Mouse (Mus musculus) heart, embryonic 16.5 days (tissue): ENCODE measurements around the gene Gm10799. TPM values are rescaled to one million over a fixed set of nuclear protein-coding genes. Genes with fewer than 3 reads are reported as not detected.

Experiments used
- ATAC-seq: fragments of 200-750 bp; cut with Nextera tagmentation; replicated peaks from 2 replicates; pipeline ENCODE4 v1.8.0; 2017; ENCODE audit warnings: moderate number of reproducible peaks; ENCODE audit not compliant: insufficient read depth, low FRiP score; ENCODE audit errors: extremely low read depth
- H3K27ac ChIP-seq: fragments of 300-500 bp; sonication (generic); 2 replicates; pipeline ENCODE4 v1.5.1; 2014; ENCODE audit warnings: mild to moderate bottlenecking, low read length, control low read depth, moderate library complexity
- H3K27me3 ChIP-seq: fragments of 300-500 bp; sonication (generic); 2 replicates; pipeline ENCODE4 v1.6.1; 2014; ENCODE audit warnings: low read length, mixed read lengths; ENCODE audit not compliant: control insufficient read depth, insufficient read depth
- H3K36me3 ChIP-seq: fragments of 300-500 bp; sonication (generic); 2 replicates; pipeline ENCODE4 v1.6.1; 2014; ENCODE audit not compliant: control insufficient read depth, insufficient read depth
- H3K4me1 ChIP-seq: fragments of 300-500 bp; sonication (generic); 2 replicates; pipeline ENCODE4 v1.6.1; 2014; ENCODE audit warnings: low read length, mixed read lengths; ENCODE audit not compliant: control insufficient read depth, insufficient read depth
- H3K4me2 ChIP-seq: fragments of 300-500 bp; sonication (generic); 2 replicates; pipeline ENCODE4 v1.6.1; 2014; ENCODE audit warnings: low read depth, mild to moderate bottlenecking, control low read depth, low read length
- H3K4me3 ChIP-seq: fragments of 300-500 bp; sonication (generic); 2 replicates; pipeline ENCODE4 v1.5.1; 2014; ENCODE audit warnings: mild to moderate bottlenecking, control low read depth, low read length
- H3K9ac ChIP-seq: fragments of 300-500 bp; sonication (generic); 2 replicates; pipeline ENCODE4 v1.6.1; 2014; ENCODE audit warnings: low read length, control low read depth
- H3K9me3 ChIP-seq: fragments of 300-500 bp; sonication (generic); replicated peaks from 2 replicates; pipeline ENCODE4 v1.6.1; 2016; ENCODE audit warnings: low read length; ENCODE audit not compliant: control insufficient read depth
- WGBS: fragments of 180-500 bp; shearing (Covaris S2); extraction: QIAGEN DNeasy Blood & Tissue Kit; methylation state at CpG from one replicate; pipeline ENCODE4 v1.1.7; 2014; 5-methylcytosine and 5-hydroxymethylcytosine counted together
- polyA plus RNA-seq: library from polyadenylated mRNA; unstranded; fragments of >200 nt; fragmentation: Nextera tagmentation; extraction: Ambion mirVana; gene quantifications from 2 replicates; pipeline ENCODE4 v1.2.1, GENCODE M21; 2015

Gm10799 gene
- polyA plus RNA-seq, 1 experiment from 2014 or later: not detected

GRCm38 (mm10) chr2:104059786-104060185 is 8.6 kb downstream of the Gm10799 start:
- no peaks in the 10 kb centered on the region for H3K27me3 ChIP-seq
- H3K27ac ChIP-seq: no peak overlapping the region
- H3K4me3 ChIP-seq: no peak overlapping the region
- no peak overlapping the region for H3K9ac ChIP-seq
- H3K4me2 ChIP-seq: no peak overlapping the region
- no peaks in the 10 kb centered on the region for H3K4me1 ChIP-seq
- 78% methylated on average over 10 of the region's 10 CpGs for whole genome bisulfite sequencing
- H3K36me3 ChIP-seq: peaks cover 23% of the 10 kb centered on the region
- ATAC-seq: no peak
- peaks cover 3% of the 10 kb centered on the region; the same call in 1 of the 2 replicates for H3K9me3 ChIP-seq

DNA sequence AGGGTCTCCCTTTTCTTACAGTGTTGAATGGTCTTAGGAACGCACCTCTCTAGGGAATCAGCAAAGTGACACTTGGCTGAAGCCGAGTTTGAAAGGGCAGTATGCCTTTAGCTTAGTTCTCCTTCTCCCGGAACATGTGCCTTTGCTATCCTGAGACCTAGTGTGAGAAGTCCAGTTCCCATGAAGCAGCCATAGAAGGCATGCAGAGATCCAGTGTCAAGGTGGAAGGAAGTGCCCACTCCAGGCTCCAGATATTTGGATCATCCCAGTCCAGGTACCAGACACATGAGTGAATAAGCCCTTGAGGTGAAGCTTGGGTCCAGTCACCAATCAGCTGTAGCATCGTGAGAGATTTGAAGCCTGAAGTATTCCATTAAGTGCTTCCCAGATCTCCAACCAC is 9.4 kb downstream of the Gm10799 start:
- Histone ChIP-seq H3K27me3 (no peaks in the 10 kb centered on the region), H3K4me2 (no peak overlapping the region), H3K4me1 (no peaks in the 10 kb centered on the region), H3K27ac (no peak overlapping the region), H3K36me3 (peaks cover 31% of the 10 kb centered on the region), H3K9ac (no peak overlapping the region), H3K9me3 (no peaks in the 10 kb centered on the region; the same call in 1 of the 2 replicates), H3K4me3 (no peak overlapping the region)
- ATAC-seq: no peak
- 90% methylated on average over 4 of the region's 4 CpGs for WGBS

DNA sequence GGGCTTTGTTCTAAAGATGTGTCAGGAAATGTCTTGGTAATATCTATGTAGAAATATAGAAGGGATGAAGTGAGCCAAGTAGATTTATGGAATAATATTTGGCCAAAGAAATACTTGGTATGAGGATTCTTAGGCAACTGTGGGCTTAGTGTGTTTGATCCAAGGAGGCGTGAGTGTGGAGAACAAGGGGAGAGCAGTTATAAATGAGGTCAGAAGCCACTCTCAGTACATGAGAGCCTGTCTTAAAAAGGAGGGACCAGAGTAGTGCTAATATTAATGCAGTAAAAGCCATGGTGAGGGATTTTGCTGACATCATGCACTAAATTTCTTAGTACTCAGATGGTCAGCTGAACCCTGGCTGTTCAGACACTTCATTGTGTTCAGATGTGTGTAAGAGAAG is 10.0 kb downstream of the Gm10799 start:
- WGBS: 88% methylated on average over 1 of the region's 1 CpGs
- Histone ChIP-seq H3K27me3 (no peaks in the 10 kb centered on the region), H3K36me3 (peaks cover 35% of the 10 kb centered on the region), H3K4me2 (no peak overlapping the region), H3K9ac (no peak overlapping the region), H3K9me3 (no peaks in the 10 kb centered on the region), H3K4me3 (no peak overlapping the region), H3K4me1 (no peaks in the 10 kb centered on the region), H3K27ac (no peak overlapping the region)
- ATAC-seq: no peak

GRCm38 (mm10) chr2:104044479-104045080 is 23.8 kb downstream of the Gm10799 start:
- Histone ChIP-seq H3K36me3 (peaks cover 23% of the 10 kb centered on the region), H3K9me3 (no peaks in the 10 kb centered on the region), H3K27me3 (no peaks in the 10 kb centered on the region), H3K9ac (no peak overlapping the region), H3K4me3 (no peak overlapping the region), H3K4me1 (no peaks in the 10 kb centered on the region; the same call in 1 of the 2 replicates), H3K27ac (no peak overlapping the region), H3K4me2 (no peak overlapping the region)
- no peak for ATAC-seq
- 46% methylated on average over 1 of the region's 1 CpGs for WGBS

- Histone ChIP-seq H3K4me3 (no peak overlapping the region), H3K36me3 (peaks cover 23% of the 10 kb centered on the region), H3K4me2 (no peak overlapping the region), H3K9me3 (no peaks in the 10 kb centered on the region), H3K27ac (no peak overlapping the region), H3K9ac (no peak overlapping the region), H3K4me1 (no peaks in the 10 kb centered on the region; the same call in 1 of the 2 replicates), H3K27me3 (no peaks in the 10 kb centered on the region)
- no peak for ATAC-seq
- 56% methylated on average over 5 of the region's 5 CpGs for WGBS
Observed at GRCm38 (mm10) chr2:104043624-104044478, 24.5 kb downstream of the Gm10799 start.

- Histone ChIP-seq H3K27ac (no peak overlapping the region), H3K9me3 (no peaks in the 10 kb centered on the region), H3K4me3 (no peak overlapping the region), H3K27me3 (no peaks in the 10 kb centered on the region), H3K4me1 (no peaks in the 10 kb centered on the region; the same call in 1 of the 2 replicates), H3K4me2 (no peak overlapping the region), H3K36me3 (peaks cover 25% of the 10 kb centered on the region), H3K9ac (no peak overlapping the region)
- no peak for ATAC-seq
- 90% methylated on average over 15 of the region's 15 CpGs for WGBS
Observed at GRCm38 (mm10) chr2:104042766-104043165, 25.6 kb downstream of the Gm10799 start.

GRCm38 (mm10) chr2:104041632-104042031 is 26.7 kb downstream of the Gm10799 start:
- Histone ChIP-seq H3K27ac (no peak overlapping the region), H3K36me3 (peaks cover 32% of the 10 kb centered on the region)

GRCm38 (mm10) chr2:104038236-104038635 is 30.1 kb downstream of the Gm10799 start:
- no peaks in the 10 kb centered on the region for H3K27me3 ChIP-seq
- no peak overlapping the region for H3K9ac ChIP-seq
- H3K4me2 ChIP-seq: no peak overlapping the region
- no peak overlapping the region for H3K4me3 ChIP-seq
- peaks cover 2% of the 10 kb centered on the region; the same call in 1 of the 2 replicates for H3K4me1 ChIP-seq
- peaks cover 36% of the 10 kb centered on the region for H3K36me3 ChIP-seq
- WGBS: 72% methylated on average over 2 of the region's 2 CpGs
- no peak overlapping the region for H3K27ac ChIP-seq
- H3K9me3 ChIP-seq: no peaks in the 10 kb centered on the region
- no peak for ATAC-seq

More at GRCm38 (mm10) chr2:104041632-104042031, 26.7 kb downstream of the Gm10799 start:
- Histone ChIP-seq H3K9ac (no peak overlapping the region), H3K4me1 (no peaks in the 10 kb centered on the region; the same call in 1 of the 2 replicates), H3K4me3 (no peak overlapping the region), H3K4me2 (no peak overlapping the region), H3K9me3 (no peaks in the 10 kb centered on the region), H3K27me3 (no peaks in the 10 kb centered on the region)
- ATAC-seq: no peak
- 54% methylated on average over 5 of the region's 5 CpGs for WGBS

- ATAC-seq: no peak
- 61% methylated on average over 3 of the region's 3 CpGs for WGBS
- H3K9me3 ChIP-seq: no peaks in the 10 kb centered on the region
- no peak overlapping the region for H3K4me3 ChIP-seq
- H3K4me1 ChIP-seq: peaks cover 2% of the 10 kb centered on the region; the same call in 1 of the 2 replicates
- no peaks in the 10 kb centered on the region for H3K27me3 ChIP-seq
- no peak overlapping the region for H3K27ac ChIP-seq
- peaks cover 34% of the 10 kb centered on the region for H3K36me3 ChIP-seq
- H3K4me2 ChIP-seq: no peak overlapping the region
- H3K9ac ChIP-seq: no peak overlapping the region
Observed at GRCm38 (mm10) chr2:104036316-104036715, 32.0 kb downstream of the Gm10799 start.
